Mouse (Mus musculus): Measurements from ENCODE around the gene Nfia. TPM values are rescaled to one million over a fixed set of nuclear protein-coding genes. Genes with fewer than 3 reads are reported as not detected.

The Nfia gene
- polyA plus RNA-seq, 1 experiment = 24.3 TPM

GRCm38 (mm10) chr4:97986735-97987075 lies 214.2 kb downstream of the Nfia start:
- no peak for DNase-seq (ENCODE audit: extremely low spot score in 1 of 2, low spot score in 1 of 2)

- DNase-seq (ENCODE audit: extremely low spot score in 1 of 2, low spot score in 1 of 2) = no peak
Measured at GRCm38 (mm10) chr4:97988703-97989102, 216.2 kb downstream of the Nfia start.

GRCm38 (mm10) chr4:97990431-97990830 lies 217.9 kb downstream of the Nfia start:
- no peak for DNase-seq (ENCODE audit: extremely low spot score in 1 of 2, low spot score in 1 of 2)

- no peak for DNase-seq (ENCODE audit: extremely low spot score in 1 of 2, low spot score in 1 of 2)
Measured at GRCm38 (mm10) chr4:97991395-97991794, 218.9 kb downstream of the Nfia start.

GRCm38 (mm10) chr4:97991880-97992279 lies 219.3 kb downstream of the Nfia start:
- DNase-seq (ENCODE audit: extremely low spot score in 1 of 2, low spot score in 1 of 2) = no peak

- no peak for DNase-seq (ENCODE audit: extremely low spot score in 1 of 2, low spot score in 1 of 2)
Measured at GRCm38 (mm10) chr4:97995911-97996712, 223.6 kb downstream of the Nfia start.

GRCm38 (mm10) chr4:97997151-97997817 lies 224.8 kb downstream of the Nfia start:
- peak in 1 of 2 experiments; percentile 17 for DNase-seq (ENCODE audit: extremely low spot score in 1 of 2, low spot score in 1 of 2)

GRCm38 (mm10) chr4:98002206-98002605 lies 229.7 kb downstream of the Nfia start:
- no peak for DNase-seq (ENCODE audit: extremely low spot score in 1 of 2, low spot score in 1 of 2)

GRCm38 (mm10) chr4:98003323-98004107 lies 231.0 kb downstream of the Nfia start:
- DNase-seq (ENCODE audit: extremely low spot score in 1 of 2, low spot score in 1 of 2) = no peak

GRCm38 (mm10) chr4:98004108-98004625 lies 231.6 kb downstream of the Nfia start:
- DNase-seq (ENCODE audit: extremely low spot score in 1 of 2, low spot score in 1 of 2) = peak; percentile 26 to 64

- no peak for DNase-seq (ENCODE audit: extremely low spot score in 1 of 2, low spot score in 1 of 2)
Measured at GRCm38 (mm10) chr4:98004986-98005385, 232.5 kb downstream of the Nfia start.

- DNase-seq (ENCODE audit: extremely low spot score in 1 of 2, low spot score in 1 of 2) = no peak
Measured at GRCm38 (mm10) chr4:98008814-98009368, 236.4 kb downstream of the Nfia start.

GRCm38 (mm10) chr4:98009966-98010365 lies 237.4 kb downstream of the Nfia start:
- DNase-seq (ENCODE audit: extremely low spot score in 1 of 2, low spot score in 1 of 2) = no peak

GRCm38 (mm10) chr4:98019811-98020210 lies 247.3 kb downstream of the Nfia start:
- DNase-seq (ENCODE audit: extremely low spot score in 1 of 2, low spot score in 1 of 2) = peak in 1 of 2 experiments; percentile 26

GRCm38 (mm10) chr4:98020836-98021235 lies 248.3 kb downstream of the Nfia start:
- DNase-seq (ENCODE audit: extremely low spot score in 1 of 2, low spot score in 1 of 2) = no peak

GRCm38 (mm10) chr4:98023245-98023792 lies 250.8 kb downstream of the Nfia start:
- no peak for DNase-seq (ENCODE audit: extremely low spot score in 1 of 2, low spot score in 1 of 2)

GRCm38 (mm10) chr4:98027412-98027811 lies 254.9 kb downstream of the Nfia start:
- DNase-seq (ENCODE audit: extremely low spot score in 1 of 2, low spot score in 1 of 2) = no peak

GRCm38 (mm10) chr4:98031871-98032270 lies 259.3 kb downstream of the Nfia start:
- DNase-seq (ENCODE audit: extremely low spot score in 1 of 2, low spot score in 1 of 2) = peak; percentile 20 to 57

GRCm38 (mm10) chr4:98032332-98032731 lies 259.8 kb downstream of the Nfia start:
- no peak for DNase-seq (ENCODE audit: extremely low spot score in 1 of 2, low spot score in 1 of 2)

- DNase-seq (ENCODE audit: extremely low spot score in 1 of 2, low spot score in 1 of 2) = no peak
Measured at GRCm38 (mm10) chr4:98039095-98039494, 266.6 kb downstream of the Nfia start.
